Mouse (Mus musculus): ENCODE measurements around the gene Olfr206.
"Not testable (repeated sequence)": the region's sequence is repeated elsewhere in the genome, so short reads cannot be mapped to it uniquely, and the experiment has no call there.

Gene Olfr206

GRCm38 (mm10) chr16:59349146-59349545 lies at the start of gene Olfr206:
Gene Olfr206, minus strand, starts transcription at chr16:59349246.
- no peak for DNase-seq

DNA sequence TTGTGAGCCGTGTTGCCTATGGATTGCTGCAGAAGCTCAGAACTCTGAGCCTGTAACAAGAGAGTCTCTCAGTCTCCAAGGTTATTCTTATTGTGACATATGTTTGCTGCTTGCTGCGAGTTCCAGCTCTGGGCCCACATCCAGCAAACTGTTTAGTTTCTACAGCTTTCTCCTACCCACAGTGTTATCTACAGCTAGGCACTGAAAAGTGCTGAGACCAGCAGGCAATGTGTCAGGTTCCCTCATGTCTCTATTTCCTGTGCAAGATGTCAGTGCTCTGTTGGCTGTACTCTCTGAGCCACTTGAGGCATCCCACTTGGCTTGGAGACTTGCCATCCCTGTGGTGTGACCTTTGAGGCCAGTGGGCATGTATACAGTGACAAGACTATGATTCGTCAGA lies 44.3 kb upstream of the Olfr206 start:
- DNase-seq: no peak

DNA sequence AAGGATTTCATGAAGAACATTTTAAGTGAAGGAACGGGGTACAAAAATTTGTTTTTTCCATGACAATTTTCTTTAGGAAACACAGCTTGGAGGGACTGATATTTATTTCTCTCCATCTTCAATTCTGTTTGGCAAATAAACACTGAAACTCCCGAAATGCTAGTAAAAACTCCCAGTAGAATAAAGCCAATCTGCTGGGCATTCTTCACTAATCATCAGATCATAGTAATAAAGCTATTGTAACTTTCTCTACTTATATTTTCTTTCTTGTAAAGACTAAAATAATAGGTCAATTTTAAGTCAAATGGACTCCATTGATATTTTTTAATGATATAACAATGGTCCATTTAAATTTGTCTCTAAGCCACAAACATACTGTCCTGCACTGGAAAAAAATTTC lies 14.8 kb upstream of the Olfr206 start, which contains the start of gene Olfr209:
Gene Olfr209, minus strand, starts transcription at position 101 of the 400 bp plus-strand sequence.
- DNase-seq: no peak

GRCm38 (mm10) chr16:59331038-59331437 lies 18.0 kb downstream of the Olfr206 start, which contains the start of gene Olfr205:
Gene Olfr205, minus strand, starts transcription at chr16:59331138.
- no peak for DNase-seq

DNA sequence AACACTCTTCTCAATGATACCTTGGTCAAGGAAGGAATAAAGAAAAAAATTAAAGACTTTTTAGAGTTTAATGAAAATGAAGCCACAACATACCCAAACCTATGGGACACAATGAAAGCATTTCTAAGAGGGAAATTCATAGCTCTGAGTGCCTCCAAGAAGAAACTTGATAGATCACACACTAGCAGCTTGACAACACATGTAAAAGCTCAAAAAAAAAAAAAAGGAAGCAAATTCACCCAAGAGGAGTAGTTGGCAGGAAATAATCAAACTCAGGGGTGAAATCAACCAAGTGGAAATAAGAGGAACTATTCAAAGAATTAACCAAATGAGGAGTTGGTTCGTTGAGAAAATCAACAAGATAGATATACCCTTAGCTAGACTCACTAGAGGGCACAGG lies 25.8 kb downstream of the Olfr206 start:
- DNase-seq: not testable (repeated sequence)

DNA sequence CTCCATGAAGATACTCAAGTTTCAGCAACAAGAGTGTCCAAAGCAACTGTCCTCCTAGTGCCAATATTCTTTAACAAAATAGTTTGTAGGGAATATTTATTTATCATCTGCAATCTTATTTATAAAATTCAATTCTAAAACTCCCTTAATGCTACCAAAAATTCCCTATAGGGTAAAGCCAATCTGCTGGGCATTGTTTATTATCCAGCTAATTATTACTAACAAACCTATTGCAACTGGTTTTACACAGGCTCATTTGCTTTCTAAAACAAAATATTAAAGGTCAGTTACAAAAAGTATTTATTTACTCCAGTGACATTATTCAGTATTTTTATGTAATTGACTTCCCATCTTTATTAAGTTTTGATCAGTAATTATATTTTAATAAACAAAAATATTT lies 30.9 kb downstream of the Olfr206 start, which contains the start of gene Olfr204:
Gene Olfr204, minus strand, starts transcription at position 101 of the 400 bp plus-strand sequence.
- no peak for DNase-seq

DNA sequence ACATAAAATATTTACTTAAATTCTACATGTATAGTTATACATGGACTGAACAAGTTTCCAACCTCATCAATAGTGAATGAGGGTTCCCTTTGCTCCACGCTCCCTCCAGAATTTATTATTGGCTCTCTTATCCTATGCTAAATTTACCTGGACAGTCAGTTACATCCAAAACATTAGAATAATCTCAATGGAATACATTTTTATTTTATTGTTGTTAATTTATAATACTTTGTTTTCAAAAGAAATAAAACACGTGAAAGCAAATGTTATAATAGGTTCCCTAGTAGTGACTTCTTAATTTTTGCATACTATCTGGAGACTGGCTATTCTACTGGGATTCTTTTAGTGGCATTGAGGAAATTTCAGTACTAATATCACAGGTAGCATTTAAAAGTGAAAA lies 50.5 kb downstream of the Olfr206 start, which contains the start of gene Olfr203:
Gene Olfr203, plus strand, starts transcription at position 301 of the 400 bp plus-strand sequence.
- no peak for DNase-seq
